Mouse (Mus musculus) erythroblast, embryonic 14.5 days (primary cell): ENCODE measurements around the gene Cog5.

Experiments
- GATA1 ChIP-seq: IDR thresholded peaks from 2 replicates; pipeline ENCODE4 v1.6.1; 2012; ENCODE audit warnings: low read length, inconsistent platforms, mixed read lengths
- TAL1 ChIP-seq: IDR thresholded peaks from 3 replicates; pipeline ENCODE4 v1.6.1; 2012; ENCODE audit warnings: low read length, inconsistent platforms, mixed read lengths

GRCm38 (mm10) chr12:31724576-31724975 lies 69.9 kb downstream of the Cog5 start:
- no peak for TF ChIP-seq GATA1
- no peak for TF ChIP-seq TAL1
